Mouse (Mus musculus) heart, embryonic 13.5 days (tissue): ENCODE measurements around the gene Lonp1. TPM values are rescaled to one million over a fixed set of nuclear protein-coding genes. Genes with fewer than 3 reads are reported as not detected.
"Not testable (repeated sequence)": the region's sequence is repeated elsewhere in the genome, so short reads cannot be mapped to it uniquely, and the experiment has no call there.

Source experiments
- ATAC-seq: fragments of 200-750 bp; cut with Nextera tagmentation; 2 replicates; pipeline ENCODE4 v1.8.0; 2017; ENCODE audit warnings: moderate TSS enrichment; ENCODE audit not compliant: insufficient number of reproducible peaks, low FRiP score, low TSS enrichment; ENCODE audit errors: extremely low read depth
- H3K27ac ChIP-seq: fragments of 300-500 bp; sonication (generic); replicated peaks from 2 replicates; pipeline ENCODE4 v1.5.1; 2015; ENCODE audit warnings: moderate library complexity, mild to moderate bottlenecking, inconsistent platforms
- H3K27me3 ChIP-seq: fragments of 300-500 bp; sonication (generic); replicated peaks from 2 replicates; pipeline ENCODE4 v1.6.1; 2015; ENCODE audit warnings: mild to moderate bottlenecking, inconsistent platforms
- H3K36me3 ChIP-seq: fragments of 300-500 bp; sonication (generic); 2 replicates; pipeline ENCODE4 v1.6.1; 2015; ENCODE audit warnings: mild to moderate bottlenecking, inconsistent platforms
- H3K4me1 ChIP-seq: fragments of 300-500 bp; sonication (generic); 2 replicates; pipeline ENCODE4 v1.6.1; 2015; ENCODE audit warnings: inconsistent platforms
- H3K4me2 ChIP-seq: fragments of 300-500 bp; sonication (generic); 2 replicates; pipeline ENCODE4 v1.6.1; 2015; ENCODE audit warnings: inconsistent platforms, mild to moderate bottlenecking, moderate library complexity
- H3K4me3 ChIP-seq: fragments of 300-500 bp; sonication (generic); 2 replicates; pipeline ENCODE4 v1.5.1; 2015; ENCODE audit warnings: moderate library complexity, mild to moderate bottlenecking, inconsistent platforms
- H3K9ac ChIP-seq: fragments of 300-500 bp; sonication (generic); 2 replicates; pipeline ENCODE4 v1.6.1; 2015; ENCODE audit warnings: inconsistent platforms, mild to moderate bottlenecking, moderate library complexity
- H3K9me3 ChIP-seq: fragments of 300-500 bp; sonication (generic); 2 replicates; pipeline ENCODE4 v1.6.1; 2016; ENCODE audit warnings: inconsistent platforms
- WGBS: fragments of 180-500 bp; shearing (Covaris S2); methylation state at CpG from one replicate; pipeline ENCODE4 v1.1.7; 2015; ENCODE audit warnings: mixed read lengths; 5-methylcytosine and 5-hydroxymethylcytosine counted together
- polyA plus RNA-seq: library from polyadenylated mRNA; unstranded; fragments of >200 nt; fragmentation: Nextera tagmentation; extraction: Ambion mirVana; gene quantifications from 2 replicates; pipeline ENCODE4 v1.2.1, GENCODE M21; 2015

The Lonp1 gene
- polyA plus RNA-seq, 1 experiment from 2014 or later, result 54.4 TPM

GRCm38 (mm10) chr17:56655311-56655710, 28.6 kb upstream of the Lonp1 start:
- ATAC-seq, result no peak
- no peak overlapping the region for H3K9ac ChIP-seq
- no peak overlapping the region for H3K4me2 ChIP-seq
- H3K4me1 ChIP-seq, result no peaks in the 10 kb centered on the region
- no peaks in the 10 kb centered on the region for H3K9me3 ChIP-seq
- 51% methylated on average over 3 of the region's 3 CpGs for WGBS
- H3K27ac ChIP-seq, result no peak overlapping the region
- no peak overlapping the region for H3K4me3 ChIP-seq
- no peaks in the 10 kb centered on the region for H3K36me3 ChIP-seq
- H3K27me3 ChIP-seq, result 0 out of 2 replicates have a peak, but pooled peaks cover 3% of the 10 kb centered on the region

- Histone ChIP-seq H3K36me3 (no peaks in the 10 kb centered on the region), H3K4me2 (no peak overlapping the region), H3K9me3 (no peaks in the 10 kb centered on the region), H3K27ac (no peak overlapping the region), H3K9ac (no peak overlapping the region), H3K4me1 (no peaks in the 10 kb centered on the region), H3K27me3 (0 out of 2 replicates have a peak, but pooled peaks cover 3% of the 10 kb centered on the region), H3K4me3 (no peak overlapping the region)
- WGBS, result 71% methylated on average over 2 of the region's 2 CpGs
- no peak for ATAC-seq
Measured at GRCm38 (mm10) chr17:56654771-56655170, 28.1 kb upstream of the Lonp1 start.

- no peaks in the 10 kb centered on the region for H3K36me3 ChIP-seq
- 25% methylated on average over 10 of the region's 10 CpGs for WGBS
- no peaks in the 10 kb centered on the region for H3K9me3 ChIP-seq
- H3K27me3 ChIP-seq, result 0 out of 2 replicates have a peak, but pooled peaks cover 3% of the 10 kb centered on the region
- H3K4me1 ChIP-seq, result peaks cover 5% of the 10 kb centered on the region; the same call in 1 of the 2 replicates
- H3K4me3 ChIP-seq, result no peak overlapping the region
- H3K4me2 ChIP-seq, result no peak overlapping the region
- no peak overlapping the region for H3K27ac ChIP-seq
- no peak overlapping the region for H3K9ac ChIP-seq
- no peak for ATAC-seq
Measured at GRCm38 (mm10) chr17:56651801-56652200, 25.1 kb upstream of the Lonp1 start.

GRCm38 (mm10) chr17:56647546-56647945, 20.9 kb upstream of the Lonp1 start:
- Histone ChIP-seq H3K9ac (no peak overlapping the region), H3K27me3 (no peaks in the 10 kb centered on the region), H3K27ac (no peak overlapping the region), H3K9me3 (no peaks in the 10 kb centered on the region), H3K36me3 (no peaks in the 10 kb centered on the region), H3K4me1 (peaks cover 5% of the 10 kb centered on the region; the same call in 1 of the 2 replicates), H3K4me2 (peak overlapping the region; percentile 18; the same call in 1 of the 2 replicates), H3K4me3 (no peak overlapping the region)
- no peak for ATAC-seq
- WGBS, result 54% methylated on average over 11 of the region's 13 CpGs

GRCm38 (mm10) chr17:56643237-56643636, 16.6 kb upstream of the Lonp1 start:
- no peak overlapping the region for H3K9ac ChIP-seq
- no peak overlapping the region for H3K27ac ChIP-seq
- no peaks in the 10 kb centered on the region for H3K36me3 ChIP-seq
- no peak for ATAC-seq
- H3K4me1 ChIP-seq, result peaks cover 5% of the 10 kb centered on the region; the same call in 1 of the 2 replicates
- no peak overlapping the region for H3K4me3 ChIP-seq
- H3K9me3 ChIP-seq, result no peaks in the 10 kb centered on the region
- 77% methylated on average over 4 of the region's 4 CpGs for WGBS
- no peaks in the 10 kb centered on the region for H3K27me3 ChIP-seq
- no peak overlapping the region for H3K4me2 ChIP-seq

- no peaks in the 10 kb centered on the region for H3K4me1 ChIP-seq
- 73% methylated on average over 6 of the region's 6 CpGs for WGBS
- no peak overlapping the region for H3K4me3 ChIP-seq
- no peak overlapping the region for H3K9ac ChIP-seq
- H3K27ac ChIP-seq, result no peak overlapping the region
- ATAC-seq, result no peak
- no peaks in the 10 kb centered on the region for H3K36me3 ChIP-seq
- no peaks in the 10 kb centered on the region for H3K27me3 ChIP-seq
- no peak overlapping the region for H3K4me2 ChIP-seq
- no peaks in the 10 kb centered on the region for H3K9me3 ChIP-seq
Measured at GRCm38 (mm10) chr17:56634023-56634422, 7.3 kb upstream of the Lonp1 start.

GRCm38 (mm10) chr17:56631807-56632206, 5.1 kb upstream of the Lonp1 start:
- Histone ChIP-seq H3K27ac (no peak overlapping the region), H3K4me1 (peaks cover 10% of the 10 kb centered on the region), H3K27me3 (no peaks in the 10 kb centered on the region), H3K9me3 (no peaks in the 10 kb centered on the region), H3K4me3 (no peak overlapping the region), H3K4me2 (no peak overlapping the region), H3K36me3 (no peaks in the 10 kb centered on the region), H3K9ac (no peak overlapping the region)
- WGBS, result 58% methylated on average over 4 of the region's 4 CpGs
- ATAC-seq, result no peak

- H3K36me3 ChIP-seq, H3K4me3 ChIP-seq, H3K27ac ChIP-seq, H3K4me2 ChIP-seq, H3K27me3 ChIP-seq, H3K9ac ChIP-seq, ATAC-seq, H3K9me3 ChIP-seq: not testable (repeated sequence)
- WGBS, result 82% methylated on average over 27 of the region's 27 CpGs
- peaks cover 22% of the 10 kb centered on the region for H3K4me1 ChIP-seq
Measured at GRCm38 (mm10) chr17:56629800-56630781, 3.4 kb upstream of the Lonp1 start.

GRCm38 (mm10) chr17:56627530-56628277, 1.0 kb upstream of the Lonp1 start, which contains the start of gene Catsperd:
Catsperd (plus strand) TSS chr17:56628143.
- H3K4me1 ChIP-seq, result peaks cover 25% of the 10 kb centered on the region
- H3K36me3 ChIP-seq, result peaks cover 20% of the 10 kb centered on the region
- H3K27me3 ChIP-seq, result no peaks in the 10 kb centered on the region
- peak within 1 kb of the TSS; percentile 98 for H3K4me2 ChIP-seq
- H3K9ac ChIP-seq, result peak within 1 kb of the TSS; percentile 96
- no peak for ATAC-seq
- H3K9me3 ChIP-seq, result no peaks in the 10 kb centered on the region
- H3K4me3 ChIP-seq, result peak within 1 kb of the TSS; percentile 98
- WGBS, result 13% methylated on average over 26 of the region's 26 CpGs
- H3K27ac ChIP-seq, result peak within 1 kb of the TSS; percentile 76

- H3K27ac ChIP-seq, result peak overlapping the region; percentile 76
- H3K4me1 ChIP-seq, result peaks cover 25% of the 10 kb centered on the region
- H3K4me2 ChIP-seq, result peak overlapping the region; percentile 98
- WGBS, result under 1% methylated on average over 32 of the region's 32 CpGs
- H3K36me3 ChIP-seq, result peaks cover 35% of the 10 kb centered on the region
- no peak for ATAC-seq
- H3K9ac ChIP-seq, result peak overlapping the region; percentile 96
- peak overlapping the region; percentile 98 for H3K4me3 ChIP-seq
- no peaks in the 10 kb centered on the region for H3K27me3 ChIP-seq
- H3K9me3 ChIP-seq, result no peaks in the 10 kb centered on the region
Measured at GRCm38 (mm10) chr17:56626260-56626659, 427 bp downstream of the Lonp1 start.

GRCm38 (mm10) chr17:56625495-56625894, 1.2 kb downstream of the Lonp1 start:
- Histone ChIP-seq H3K4me3 (peak overlapping the region; percentile 98), H3K9ac (peak overlapping the region; percentile 96), H3K4me2 (peak overlapping the region; percentile 98), H3K9me3 (no peaks in the 10 kb centered on the region), H3K36me3 (peaks cover 42% of the 10 kb centered on the region), H3K27ac (no peak overlapping the region), H3K4me1 (peaks cover 25% of the 10 kb centered on the region), H3K27me3 (no peaks in the 10 kb centered on the region)
- WGBS, result 46% methylated on average over 3 of the region's 3 CpGs
- ATAC-seq, result no peak
